Mouse (Mus musculus) MEL (cell line): ENCODE measurements around the gene Klhl21.

Source experiments
- CHD1 ChIP-seq: IDR thresholded peaks from 2 replicates; pipeline ENCODE4 v1.6.1; 2012; ENCODE audit warnings: low read depth, mild to moderate bottlenecking, inconsistent platforms, low read length, improper control_type of control experiment
- CTCF ChIP-seq, 3 experiments: IDR thresholded peaks in 2 of 3; conservative IDR thresholded peaks in 1 of 3; 2 replicates each; pipeline ENCODE4 v1.5.1; 2011 to 2012; ENCODE audit warnings: low read length in 3 of 3, low read depth in 2 of 3, mild to moderate bottlenecking in 2 of 3, improper control_type of control experiment in 1 of 3, inconsistent platforms in 1 of 3, mixed read lengths in 1 of 3, moderate library complexity in 1 of 3; ENCODE audit not compliant: control insufficient read depth in 1 of 3, insufficient read depth in 1 of 3, poor library complexity in 1 of 3, severe bottlenecking in 1 of 3
- GATA1 ChIP-seq: IDR thresholded peaks from 2 replicates; pipeline ENCODE4 v1.6.1; 2011; ENCODE audit warnings: low read depth, low read length, improper control_type of control experiment
- POLR2A ChIP-seq, 2 experiments: IDR thresholded peaks; 2 replicates each; pipeline ENCODE4 v1.6.1; 2011 to 2012; ENCODE audit warnings: low read length in 2 of 2, mild to moderate bottlenecking in 2 of 2, control low read depth in 1 of 2, improper control_type of control experiment in 1 of 2, low read depth in 1 of 2, moderate library complexity in 1 of 2; ENCODE audit not compliant: control insufficient read depth in 1 of 2, insufficient read depth in 1 of 2, poor library complexity in 1 of 2

- TF ChIP-seq CHD1 (no peak), GATA1 (no peak), POLR2A (IDR thresholded peaks at IDR 0.05; ENCODE audit: control insufficient read depth in 1 of 2, insufficient read depth in 1 of 2, low read depth in 1 of 2, low read length in 2 of 2, poor library complexity in 1 of 2) (no peak), CTCF (IDR thresholded peaks at IDR 0.05 in 2 of 3, conservative IDR thresholded peaks at IDR 0.05 in 1 of 3; ENCODE audit: control insufficient read depth in 1 of 3, insufficient read depth in 1 of 3, low read depth in 2 of 3, low read length in 3 of 3, poor library complexity in 1 of 3, severe bottlenecking in 1 of 3) (no peak)
Measured at GRCm38 (mm10) chr4:151996951-151997222, 11.7 kb upstream of the Klhl21 start.
